Mouse (Mus musculus): ENCODE results near the gene Aldh1l1. TPM values are rescaled to one million over a fixed set of nuclear protein-coding genes. Genes with fewer than 3 reads are reported as not detected.
"Not testable (repeated sequence)": the region's sequence is repeated elsewhere in the genome, so short reads cannot be mapped to it uniquely, and the experiment has no call there.

The Aldh1l1 gene
- polyA plus RNA-seq, 1 experiment: 70.1 TPM

DNA sequence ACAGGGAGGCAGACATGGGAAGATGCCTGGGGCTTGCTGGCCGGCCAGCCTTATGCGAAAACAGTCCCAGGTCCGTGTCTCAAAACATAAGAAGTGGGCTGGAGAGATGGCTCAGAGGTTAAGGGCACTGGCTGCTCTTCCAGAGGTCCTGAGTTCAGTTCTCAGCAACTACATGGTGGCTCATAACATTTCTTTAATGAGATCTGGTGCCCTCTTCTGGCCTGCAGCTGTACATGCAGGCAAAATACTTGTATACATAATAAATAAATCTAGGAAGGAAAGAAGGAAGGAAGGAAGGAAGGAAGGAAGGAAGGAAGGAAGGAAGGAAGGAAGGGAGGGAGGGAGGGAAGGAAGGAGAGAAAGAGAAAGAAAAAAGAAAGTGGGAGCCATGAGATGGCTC, 146.3 kb downstream of the Aldh1l1 start:
- WGBS: 99% methylated on average over 3 of the region's 3 CpGs
- not testable (repeated sequence) for DNase-seq (ENCODE audit: low read depth, low spot score)

DNA sequence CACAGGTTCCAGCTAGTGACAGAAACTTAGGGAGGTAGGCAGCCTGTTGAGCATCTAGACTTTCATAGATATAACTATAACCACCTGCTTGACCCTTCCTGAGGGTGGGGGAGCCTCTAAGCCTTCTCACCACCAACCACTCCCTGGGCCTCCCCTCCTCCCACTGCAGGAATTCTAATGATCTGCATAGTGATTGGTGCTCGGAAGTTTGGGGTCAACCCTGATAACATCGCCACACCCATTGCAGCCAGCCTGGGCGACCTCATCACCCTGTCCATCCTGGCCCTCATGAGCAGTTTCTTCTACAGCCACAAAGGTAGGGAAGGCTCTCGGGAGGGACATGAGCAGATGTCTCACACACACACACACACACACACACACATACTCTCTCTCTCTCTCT, 148.9 kb downstream of the Aldh1l1 start:
- no peak for DNase-seq (ENCODE audit: low read depth, low spot score)
- 51% methylated on average over 4 of the region's 4 CpGs for WGBS

- DNase-seq (ENCODE audit: low read depth, low spot score): no peak
- WGBS: 78% methylated on average over 3 of the region's 3 CpGs
Measured at GRCm38 (mm10) chr6:90635611-90636010, 149.4 kb downstream of the Aldh1l1 start.

GRCm38 (mm10) chr6:90643057-90643456, 156.8 kb downstream of the Aldh1l1 start:
- 83% methylated on average over 3 of the region's 3 CpGs for WGBS

GRCm38 (mm10) chr6:90644965-90645364, 158.7 kb downstream of the Aldh1l1 start:
- 83% methylated on average over 4 of the region's 4 CpGs for WGBS
- DNase-seq (ENCODE audit: low read depth, low spot score): no peak

More at GRCm38 (mm10) chr6:90643057-90643456, 156.8 kb downstream of the Aldh1l1 start:
- DNase-seq (ENCODE audit: low read depth, low spot score): no peak

DNA sequence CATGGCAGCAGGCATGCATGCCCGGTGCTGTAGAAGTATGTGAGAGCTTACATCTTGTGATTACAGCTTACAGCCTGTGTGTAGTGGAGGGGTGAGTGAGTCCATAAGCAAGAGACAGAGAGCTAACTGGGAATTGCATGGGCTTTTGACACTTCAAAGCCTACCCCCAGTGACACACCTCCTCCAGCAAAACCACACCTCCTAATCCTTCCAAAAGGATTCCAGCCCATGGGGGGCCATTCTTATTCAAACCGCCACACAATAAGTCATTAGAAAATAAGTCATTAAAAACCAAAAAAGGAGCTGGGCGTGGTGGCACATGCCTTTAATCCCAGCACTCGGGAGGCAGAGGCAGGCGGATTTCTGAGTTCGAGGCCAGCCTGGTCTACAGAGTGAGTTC, 162.2 kb downstream of the Aldh1l1 start:
- WGBS: 93% methylated on average over 6 of the region's 6 CpGs
- no peak for DNase-seq (ENCODE audit: low read depth, low spot score)

DNA sequence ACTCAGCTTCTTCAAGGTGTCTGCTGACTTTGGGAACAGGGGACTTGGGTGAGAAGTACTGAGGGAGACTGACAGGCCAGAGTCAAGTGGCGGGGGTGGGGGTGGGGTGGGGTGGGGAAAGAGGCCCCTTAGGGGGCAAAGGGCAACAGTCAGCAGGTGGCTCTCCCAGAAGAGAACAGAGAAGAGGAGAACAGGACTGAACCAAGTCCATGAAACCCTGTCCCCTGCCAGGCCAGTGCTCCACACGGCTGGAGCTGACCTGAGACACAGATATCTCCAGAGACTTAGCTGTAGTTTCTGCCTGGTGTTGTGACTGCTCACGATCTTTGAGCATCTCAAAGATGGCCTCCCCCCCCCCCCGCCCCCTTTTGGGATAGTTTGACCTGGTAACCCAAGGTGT, 163.1 kb downstream of the Aldh1l1 start:
- no peak for DNase-seq (ENCODE audit: low read depth, low spot score)
- WGBS: 59% methylated on average over 4 of the region's 4 CpGs

Other genes starting within 250 kb of the Aldh1l1 start
- gene Vmn1r54, start 240.1 kb upstream of the Aldh1l1 start, polyA plus RNA-seq (2012; rRNA removed): not detected in 2 replicates
- gene BC048671, start 185.2 kb upstream of the Aldh1l1 start, polyA plus RNA-seq (2012; rRNA removed): not detected in 2 replicates
- 0.12 and 0.45 TPM in 2 replicates for gene Chst13, start 161.2 kb upstream of the Aldh1l1 start, polyA plus RNA-seq (2012; rRNA removed)
- gene Uroc1, start 153.1 kb upstream of the Aldh1l1 start, polyA plus RNA-seq (2012; rRNA removed): 0.03 TPM in 1 of 2 replicates, not detected in the other
- 9.3 and 13.1 TPM in 2 replicates for gene Zxdc, start 116.9 kb upstream of the Aldh1l1 start, polyA plus RNA-seq (2012; rRNA removed)
- 0.08 and 0.30 TPM in 2 replicates for gene Cfap100, start 57.6 kb upstream of the Aldh1l1 start, polyA plus RNA-seq (2012; rRNA removed)
- gene Klf15, start 23.9 kb upstream of the Aldh1l1 start, polyA plus RNA-seq (2012; rRNA removed): 5.4 and 7.6 TPM in 2 replicates
- gene Slc41a3, start 118.3 kb downstream of the Aldh1l1 start, polyA plus RNA-seq (2012; rRNA removed): 11.0 and 11.2 TPM in 2 replicates

Measured in large intestine, adult 2 months (tissue).